Mouse (Mus musculus) midbrain, embryonic 14.5 days (tissue): ENCODE measurements around the gene Treml4. TPM values are rescaled to one million over a fixed set of nuclear protein-coding genes. Genes with fewer than 3 reads are reported as not detected.

Experiments
- ATAC-seq: fragments of 200-750 bp; cut with Nextera tagmentation; 2 replicates; pipeline ENCODE4 v1.8.0; 2017; ENCODE audit warnings: moderate number of reproducible peaks, moderate library complexity; ENCODE audit not compliant: low FRiP score, low TSS enrichment
- DNase-seq: peaks from one replicate; pipeline ENCODE4 v3.0.0-alpha.2; 2015
- H3K27ac ChIP-seq: fragments of 300-500 bp; sonication (generic); replicated peaks from 2 replicates; pipeline ENCODE4 v1.5.1; 2014; ENCODE audit warnings: mild to moderate bottlenecking, low read depth, low read length, moderate library complexity
- H3K27me3 ChIP-seq: fragments of 300-500 bp; sonication (generic); 2 replicates; pipeline ENCODE4 v1.6.1; 2014; ENCODE audit warnings: low read length, control low read depth, mixed read lengths; ENCODE audit not compliant: control insufficient read depth, insufficient read depth
- H3K36me3 ChIP-seq: fragments of 300-500 bp; sonication (generic); 2 replicates; pipeline ENCODE4 v1.6.1; 2014; ENCODE audit warnings: low read length, control low read depth; ENCODE audit not compliant: control insufficient read depth, insufficient read depth
- H3K4me1 ChIP-seq: fragments of 300-500 bp; sonication (generic); 2 replicates; pipeline ENCODE4 v1.6.1; 2014; ENCODE audit warnings: mild to moderate bottlenecking, antibody characterized with exemption, low read length, control low read depth; ENCODE audit not compliant: control insufficient read depth, insufficient read depth
- H3K4me2 ChIP-seq: fragments of 300-500 bp; sonication (generic); 2 replicates; pipeline ENCODE4 v1.6.1; 2014; ENCODE audit warnings: mild to moderate bottlenecking, low read length, moderate library complexity
- H3K4me3 ChIP-seq: fragments of 300-500 bp; sonication (generic); replicated peaks from 2 replicates; pipeline ENCODE4 v1.5.1; 2014; ENCODE audit warnings: low read depth, low read length
- H3K9ac ChIP-seq: fragments of 300-500 bp; sonication (generic); replicated peaks from 2 replicates; pipeline ENCODE4 v1.6.1; 2014; ENCODE audit warnings: mild to moderate bottlenecking, low read length, moderate library complexity
- H3K9me3 ChIP-seq: fragments of 300-500 bp; sonication (generic); 2 replicates; pipeline ENCODE4 v1.6.1; 2016; ENCODE audit warnings: low read length, control low read depth, mixed read lengths; ENCODE audit not compliant: control insufficient read depth
- WGBS: fragments of 180-500 bp; shearing (Covaris S2); extraction: QIAGEN DNeasy Blood & Tissue Kit; methylation state at CpG from one replicate; pipeline ENCODE4 v1.1.7; 2014; 5-methylcytosine and 5-hydroxymethylcytosine counted together
- polyA plus RNA-seq: library from polyadenylated mRNA; unstranded; fragments of >200 nt; fragmentation: Nextera tagmentation; extraction: Ambion mirVana; gene quantifications from 2 replicates; pipeline ENCODE4 v1.2.1, GENCODE M21; 2014

Treml4 gene
- polyA plus RNA-seq, 1 experiment from 2014 or later, result not detected

DNA sequence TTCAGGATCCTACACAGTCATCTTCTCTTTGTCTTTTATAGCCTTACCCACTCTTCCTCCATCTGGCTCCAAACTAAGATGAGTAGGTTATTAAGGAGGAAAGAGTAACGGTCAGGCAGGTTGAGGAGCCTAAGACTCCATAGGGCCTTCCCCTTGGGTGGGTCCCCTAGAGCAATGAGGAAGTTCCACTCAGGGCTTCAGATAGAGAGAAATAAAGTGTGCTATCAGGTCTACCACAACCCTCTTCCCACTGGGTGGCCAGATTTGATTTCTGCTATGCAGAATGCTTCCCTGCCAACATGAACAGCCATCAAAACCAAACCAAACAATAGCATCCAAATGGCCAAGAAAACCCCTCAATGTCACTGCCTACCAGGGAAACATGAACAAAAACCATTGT lies 3.5 kb downstream of the Treml4 start:
- Histone ChIP-seq H3K9ac (no peak overlapping the region), H3K9me3 (no peaks in the 10 kb centered on the region), H3K36me3 (no peaks in the 10 kb centered on the region), H3K27me3 (no peaks in the 10 kb centered on the region), H3K4me2 (no peak overlapping the region), H3K27ac (no peak overlapping the region), H3K4me3 (no peak overlapping the region), H3K4me1 (no peaks in the 10 kb centered on the region)
- ATAC-seq, result no peak
- no peak for DNase-seq
- 89% methylated on average over 1 of the region's 1 CpGs for WGBS

DNA sequence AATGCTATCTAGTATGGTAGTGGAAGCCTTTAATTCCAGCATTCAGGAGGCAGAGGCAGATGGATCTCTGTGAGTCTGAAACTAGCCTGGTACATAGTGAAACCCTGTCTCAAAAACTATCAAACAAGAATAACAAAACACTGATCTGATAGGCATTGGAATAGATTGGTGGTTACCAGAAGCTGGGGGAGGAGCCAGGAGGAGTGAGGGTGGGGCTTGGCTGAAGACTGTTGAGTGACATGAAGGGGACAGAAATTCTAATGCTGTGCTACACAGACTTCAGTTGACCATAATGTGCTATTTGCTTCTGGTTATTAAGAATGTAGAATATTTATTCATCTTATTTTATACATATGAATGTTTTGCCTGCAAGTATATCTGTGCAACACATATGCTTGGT lies 4.2 kb downstream of the Treml4 start:
- Histone ChIP-seq H3K27ac (no peak overlapping the region), H3K4me1 (no peaks in the 10 kb centered on the region), H3K4me2 (no peak overlapping the region), H3K4me3 (no peak overlapping the region), H3K9ac (no peak overlapping the region), H3K36me3 (no peaks in the 10 kb centered on the region), H3K9me3 (no peaks in the 10 kb centered on the region), H3K27me3 (no peaks in the 10 kb centered on the region)
- ATAC-seq (no peak), DNase-seq (no peak)

DNA sequence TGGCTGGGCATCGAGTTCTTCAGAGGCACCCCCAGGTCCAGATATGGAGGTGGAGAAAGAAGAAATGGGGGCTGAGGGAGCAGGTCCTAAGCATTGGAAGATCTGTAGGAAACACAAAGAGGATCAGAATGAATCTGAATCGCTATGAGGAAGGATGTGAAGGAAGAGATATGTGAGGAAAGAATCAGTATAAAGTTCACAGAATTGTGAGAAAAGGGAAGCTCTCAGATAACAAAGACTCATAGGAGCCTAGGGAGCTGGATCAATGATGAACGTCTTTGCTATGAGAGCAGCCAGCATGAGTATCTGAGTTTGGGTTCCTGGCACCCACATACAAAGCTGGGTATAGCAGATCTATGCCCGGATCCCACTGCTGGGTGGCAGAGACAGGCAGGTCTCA lies 5.7 kb downstream of the Treml4 start:
- ATAC-seq (no peak), DNase-seq (no peak)
- H3K9me3 ChIP-seq, result no peaks in the 10 kb centered on the region
- no peaks in the 10 kb centered on the region for H3K36me3 ChIP-seq
- H3K9ac ChIP-seq, result no peak overlapping the region
- H3K4me2 ChIP-seq, result no peak overlapping the region
- H3K27me3 ChIP-seq, result no peaks in the 10 kb centered on the region
- no peaks in the 10 kb centered on the region for H3K4me1 ChIP-seq
- 74% methylated on average over 4 of the region's 4 CpGs for WGBS
- no peak overlapping the region for H3K27ac ChIP-seq
- H3K4me3 ChIP-seq, result no peak overlapping the region

DNA sequence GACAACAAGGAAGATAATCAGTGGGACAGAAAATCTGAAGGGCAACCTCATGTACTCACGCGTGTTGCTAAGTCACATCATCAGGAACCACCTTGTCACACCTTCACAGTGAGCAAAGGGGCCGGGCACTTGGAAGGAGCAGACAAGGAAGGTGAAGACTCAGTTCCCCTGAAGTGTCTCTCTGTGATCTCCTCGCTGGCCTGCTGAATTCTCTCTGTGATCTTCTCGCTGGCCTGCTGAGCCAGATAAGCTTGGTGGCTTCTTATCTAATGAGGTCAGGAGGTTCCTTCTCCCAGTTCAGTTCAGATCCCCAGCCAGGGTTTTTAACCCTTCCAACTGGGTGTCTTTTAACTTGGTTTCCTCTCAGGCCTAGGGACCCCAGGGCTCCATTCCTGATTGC lies 8.1 kb downstream of the Treml4 start:
- DNase-seq (no peak), ATAC-seq (no peak)
- 83% methylated on average over 5 of the region's 5 CpGs for WGBS
- Histone ChIP-seq H3K4me1 (no peaks in the 10 kb centered on the region), H3K9ac (no peak overlapping the region), H3K27me3 (no peaks in the 10 kb centered on the region), H3K4me2 (no peak overlapping the region), H3K4me3 (no peak overlapping the region), H3K9me3 (no peaks in the 10 kb centered on the region), H3K27ac (no peak overlapping the region), H3K36me3 (no peaks in the 10 kb centered on the region)

DNA sequence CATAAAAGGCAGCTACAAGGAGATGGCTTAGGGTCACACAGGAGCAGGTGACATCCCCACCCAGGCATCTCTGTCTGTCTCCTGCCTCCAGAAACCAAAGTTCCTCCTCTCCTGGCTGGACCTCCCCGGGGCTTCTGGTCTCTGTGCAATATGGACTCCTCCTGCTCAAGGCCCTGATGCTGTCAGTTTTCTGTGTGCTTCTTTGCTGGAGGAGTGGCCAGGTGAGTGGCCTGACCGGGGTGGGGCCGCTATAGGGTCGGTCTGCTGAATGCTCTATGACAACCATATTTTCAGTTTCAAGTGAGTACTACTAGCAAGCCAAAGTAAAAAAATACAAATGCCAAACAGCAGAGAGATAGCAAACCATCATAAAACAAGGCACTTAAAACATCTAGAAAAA lies 8.5 kb downstream of the Treml4 start:
- no peak for ATAC-seq
- Histone ChIP-seq H3K27me3 (no peaks in the 10 kb centered on the region), H3K4me3 (no peak overlapping the region), H3K9me3 (no peaks in the 10 kb centered on the region), H3K36me3 (no peaks in the 10 kb centered on the region), H3K4me2 (no peak overlapping the region), H3K27ac (no peak overlapping the region), H3K9ac (no peak overlapping the region), H3K4me1 (no peaks in the 10 kb centered on the region)
- WGBS, result 93% methylated on average over 4 of the region's 4 CpGs
- no peak for DNase-seq

DNA sequence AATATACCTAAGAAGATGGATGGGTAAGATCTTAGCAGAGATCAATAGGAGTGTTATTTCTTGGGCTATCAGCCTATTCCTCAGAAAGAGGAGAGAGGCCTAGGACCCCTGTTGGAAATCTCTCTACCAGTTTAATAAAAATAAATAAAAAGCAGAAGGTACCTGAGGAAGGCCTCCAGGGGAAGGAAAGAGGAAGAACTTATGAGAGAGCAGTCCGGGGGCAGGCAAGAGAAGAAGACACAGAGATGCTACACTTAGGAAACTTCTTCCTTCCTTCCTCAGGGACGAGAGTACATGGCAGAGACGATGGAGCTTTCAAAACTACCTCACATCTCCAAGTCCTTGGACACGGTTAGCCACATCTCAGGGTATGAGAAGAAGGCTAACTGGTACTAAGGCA lies 10.0 kb downstream of the Treml4 start:
- no peak overlapping the region for H3K9ac ChIP-seq
- no peak overlapping the region for H3K27ac ChIP-seq
- no peaks in the 10 kb centered on the region for H3K36me3 ChIP-seq
- 92% methylated on average over 4 of the region's 4 CpGs for WGBS
- no peaks in the 10 kb centered on the region for H3K4me1 ChIP-seq
- no peaks in the 10 kb centered on the region for H3K27me3 ChIP-seq
- no peak overlapping the region for H3K4me2 ChIP-seq
- H3K9me3 ChIP-seq, result no peaks in the 10 kb centered on the region
- no peak overlapping the region for H3K4me3 ChIP-seq
- no peak for ATAC-seq
- no peak for DNase-seq

DNA sequence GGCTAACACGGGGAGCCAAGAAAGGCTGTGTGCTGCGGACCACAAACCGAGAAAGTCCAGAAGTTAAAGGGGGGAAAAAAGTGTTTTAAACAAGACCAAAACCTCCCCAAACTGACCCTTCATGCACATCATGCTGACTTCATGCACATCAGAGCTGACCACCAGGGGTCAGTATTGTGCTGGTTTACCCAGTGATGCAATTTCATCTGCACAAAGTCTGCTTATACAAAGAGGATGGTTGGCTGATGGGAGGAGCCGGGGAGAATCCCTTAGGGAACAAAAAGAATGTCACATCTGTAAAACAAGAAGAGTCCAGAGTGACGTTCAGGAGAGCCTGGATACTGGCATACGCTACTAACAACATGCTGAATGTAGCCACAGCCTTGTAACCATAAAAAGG lies 10.8 kb downstream of the Treml4 start:
- Histone ChIP-seq H3K27ac (no peak overlapping the region), H3K27me3 (no peaks in the 10 kb centered on the region), H3K4me2 (no peak overlapping the region), H3K9me3 (no peaks in the 10 kb centered on the region), H3K9ac (no peak overlapping the region), H3K4me3 (no peak overlapping the region), H3K36me3 (no peaks in the 10 kb centered on the region), H3K4me1 (no peaks in the 10 kb centered on the region)
- peak; percentile 86 for DNase-seq
- 28% methylated on average over 6 of the region's 6 CpGs for WGBS
- no peak for ATAC-seq

DNA sequence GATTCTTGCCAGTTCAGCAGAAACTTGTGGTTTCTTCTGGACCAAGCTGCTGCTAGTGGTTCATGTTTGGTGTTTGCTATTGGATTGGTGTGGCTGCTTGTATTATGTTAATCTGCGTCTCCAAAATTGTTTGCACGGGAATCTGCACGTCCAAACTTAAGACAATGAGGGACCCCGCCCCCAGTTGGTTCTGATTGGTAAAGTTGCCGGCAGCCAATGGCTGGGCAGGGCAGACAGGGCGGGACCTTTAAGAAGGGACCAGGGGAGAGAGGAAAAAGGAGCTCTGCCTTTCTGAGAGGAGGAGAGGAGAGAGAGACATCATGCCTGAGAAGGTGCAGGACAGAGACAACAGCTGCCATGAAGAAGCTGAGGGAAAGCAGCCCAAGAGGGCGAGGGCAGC lies 11.6 kb downstream of the Treml4 start:
- no peaks in the 10 kb centered on the region for H3K4me1 ChIP-seq
- H3K9ac ChIP-seq, result no peak overlapping the region
- WGBS, result 60% methylated on average over 7 of the region's 7 CpGs
- no peaks in the 10 kb centered on the region for H3K9me3 ChIP-seq
- DNase-seq, result no peak
- no peak overlapping the region for H3K4me2 ChIP-seq
- H3K27me3 ChIP-seq, result no peaks in the 10 kb centered on the region
- no peak overlapping the region for H3K4me3 ChIP-seq
- H3K27ac ChIP-seq, result no peak overlapping the region
- no peaks in the 10 kb centered on the region for H3K36me3 ChIP-seq
- no peak for ATAC-seq

DNA sequence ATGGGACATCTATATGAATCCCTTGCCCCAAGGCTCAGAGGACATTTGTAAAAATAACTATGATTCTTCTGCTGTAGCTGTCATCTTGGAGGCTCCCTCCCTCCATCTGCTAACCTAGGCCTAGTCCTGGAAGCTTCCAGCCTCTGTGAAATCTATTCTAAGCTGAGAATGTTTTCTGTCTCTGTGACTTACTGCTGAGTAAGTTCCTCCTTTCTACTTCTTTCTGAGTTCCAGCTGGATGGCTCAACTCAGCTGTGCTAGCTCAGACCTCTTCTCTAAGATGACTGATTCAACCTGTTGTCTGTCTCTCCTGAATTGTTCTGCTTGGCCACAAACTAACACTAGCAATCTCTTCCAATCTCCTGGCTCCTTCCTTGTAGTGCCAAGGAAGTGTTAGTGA lies 14.3 kb downstream of the Treml4 start:
- Histone ChIP-seq H3K36me3 (no peaks in the 10 kb centered on the region), H3K4me1 (0 out of 2 replicates have a peak, but pooled peaks cover 3% of the 10 kb centered on the region), H3K4me3 (no peak overlapping the region), H3K9me3 (no peaks in the 10 kb centered on the region), H3K9ac (no peak overlapping the region), H3K27ac (no peak overlapping the region), H3K27me3 (no peaks in the 10 kb centered on the region), H3K4me2 (no peak overlapping the region)
- ATAC-seq (no peak), DNase-seq (no peak)
